Mouse (Mus musculus): ENCODE results near the gene Crygd.

- TF ChIP-seq CTCF (IDR thresholded peaks at IDR 0.05; ENCODE audit: low read depth, low read length) (0 out of 2 replicates have a peak, but pooled peaks have one; percentile 23), POLR2A (IDR thresholded peaks at IDR 0.05; ENCODE audit: extremely low read depth, insufficient read depth, low read length) (no peak)
These were observed 16.7 kb downstream of the Crygd start for GRCm38 (mm10) chr1:65046401-65047109.

Measured in liver, adult 2 months (tissue).